Mouse (Mus musculus) testis, adult 2 months (tissue): ENCODE results near the gene Gm7361. TPM values are rescaled to one million over a fixed set of nuclear protein-coding genes. Genes with fewer than 3 reads are reported as not detected.
"Not testable (repeated sequence)": the region's sequence is repeated elsewhere in the genome, so short reads cannot be mapped to it uniquely, and the experiment has no call there.

Source experiments
- H3K27ac ChIP-seq: fragments of 200-500 bp; 2 replicates; pipeline ENCODE4 v1.5.1; 2012; ENCODE audit warnings: low read depth, low read length; ENCODE audit not compliant: control insufficient read depth, insufficient read depth
- H3K27me3 ChIP-seq: fragments of 200-500 bp; 2 replicates; pipeline ENCODE4 v1.6.1; 2012; ENCODE audit warnings: mild to moderate bottlenecking, low read length, moderate library complexity; ENCODE audit not compliant: control insufficient read depth, insufficient read depth
- H3K36me3 ChIP-seq: fragments of 200-500 bp; 2 replicates; pipeline ENCODE4 v1.6.1; 2012; ENCODE audit warnings: mild to moderate bottlenecking, low read length; ENCODE audit not compliant: control insufficient read depth, insufficient read depth
- H3K4me1 ChIP-seq: fragments of 200-500 bp; 2 replicates; pipeline ENCODE4 v1.6.1; 2012; ENCODE audit warnings: low read length; ENCODE audit not compliant: control insufficient read depth, insufficient read depth
- H3K4me3 ChIP-seq: fragments of 200-500 bp; 2 replicates; pipeline ENCODE4 v1.5.1; 2012; ENCODE audit warnings: low read depth, mild to moderate bottlenecking, low read length, moderate library complexity, mixed read lengths; ENCODE audit not compliant: control insufficient read depth
- CTCF ChIP-seq: fragments of 200-500 bp; IDR thresholded peaks from 2 replicates; pipeline ENCODE4 v1.5.1; 2012; ENCODE audit warnings: low read depth, mild to moderate bottlenecking, inconsistent platforms, low read length, moderate library complexity; ENCODE audit not compliant: control insufficient read depth, insufficient read depth, insufficient replicate concordance
- POLR2A ChIP-seq: fragments of 200-500 bp; IDR thresholded peaks from 2 replicates; pipeline ENCODE4 v1.6.1; 2012; ENCODE audit warnings: low read depth, mild to moderate bottlenecking, inconsistent platforms, low read length, moderate library complexity; ENCODE audit not compliant: control insufficient read depth
- polyA plus RNA-seq: library from polyadenylated mRNA; depleted of rRNA; stranded (reverse); fragments of >200 nt; gene quantifications from 2 replicates; pipeline ENCODE4 v1.2.3, GENCODE M21; 2012; rRNA removed

The Gm7361 gene
- 3.5 and 4.7 TPM in 2 replicates for polyA plus RNA-seq

DNA sequence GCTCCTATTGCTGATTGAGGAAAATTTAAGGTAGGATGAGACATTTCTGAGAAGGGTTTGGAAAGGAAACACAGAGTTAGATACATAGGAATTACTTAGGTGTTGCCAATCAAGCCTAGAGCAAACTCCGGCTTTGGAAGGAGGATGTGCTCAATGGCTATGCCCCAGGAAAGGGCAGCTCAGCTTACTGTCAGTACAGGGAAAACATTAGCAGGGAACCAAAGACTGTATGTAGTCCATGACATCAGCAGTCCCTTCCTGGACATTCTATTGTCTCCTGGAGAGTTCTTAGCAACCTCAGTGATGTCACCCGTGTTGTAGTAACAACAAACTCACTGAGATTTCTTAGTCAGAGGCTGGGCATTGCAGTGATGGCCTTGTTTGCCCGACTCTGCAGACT, at the start of gene Gm7361:
Gm7361 (plus strand) TSS at position 301 of the 400 bp plus-strand sequence.
- H3K36me3 ChIP-seq, H3K27ac ChIP-seq, H3K27me3 ChIP-seq, H3K4me1 ChIP-seq: not testable (repeated sequence)
- peak within 1 kb of the TSS; percentile 76 for H3K4me3 ChIP-seq

DNA sequence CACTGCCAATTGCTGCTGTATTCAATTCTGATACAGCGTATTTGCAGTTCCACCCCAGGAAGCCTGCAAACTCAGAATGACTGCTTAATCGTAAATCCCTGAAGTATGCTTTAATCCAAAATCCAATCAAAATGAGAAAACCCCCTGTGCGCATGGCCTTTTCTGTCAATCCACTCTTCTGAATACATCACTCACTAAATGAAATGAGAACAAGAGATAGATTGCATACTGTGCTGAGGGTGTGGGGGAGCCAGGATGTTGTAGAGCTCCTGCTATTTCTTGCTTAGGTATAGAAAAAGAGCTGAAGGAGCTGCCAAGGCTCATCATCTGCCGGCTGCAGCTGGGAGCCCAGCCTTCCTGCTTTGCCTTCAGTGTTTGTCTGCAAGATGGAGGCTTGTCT, 46.5 kb upstream of the Gm7361 start:
- Histone ChIP-seq H3K36me3 (no peaks in the 10 kb centered on the region), H3K4me3 (no peak overlapping the region), H3K27me3 (no peaks in the 10 kb centered on the region), H3K27ac (no peak overlapping the region), H3K4me1 (no peaks in the 10 kb centered on the region)
- TF ChIP-seq CTCF (no peak), POLR2A (no peak)

GRCm38 (mm10) chr5:26222076-26222475, 35.4 kb upstream of the Gm7361 start:
- no peaks in the 10 kb centered on the region for H3K36me3 ChIP-seq
- H3K4me3 ChIP-seq = no peak overlapping the region
- no peak overlapping the region for H3K27ac ChIP-seq
- no peak for TF ChIP-seq POLR2A
- TF ChIP-seq CTCF = no peak
- H3K27me3 ChIP-seq = no peaks in the 10 kb centered on the region
- no peaks in the 10 kb centered on the region for H3K4me1 ChIP-seq

GRCm38 (mm10) chr5:26266656-26267055, 9.2 kb downstream of the Gm7361 start:
- H3K4me1 ChIP-seq = not testable (repeated sequence)

DNA sequence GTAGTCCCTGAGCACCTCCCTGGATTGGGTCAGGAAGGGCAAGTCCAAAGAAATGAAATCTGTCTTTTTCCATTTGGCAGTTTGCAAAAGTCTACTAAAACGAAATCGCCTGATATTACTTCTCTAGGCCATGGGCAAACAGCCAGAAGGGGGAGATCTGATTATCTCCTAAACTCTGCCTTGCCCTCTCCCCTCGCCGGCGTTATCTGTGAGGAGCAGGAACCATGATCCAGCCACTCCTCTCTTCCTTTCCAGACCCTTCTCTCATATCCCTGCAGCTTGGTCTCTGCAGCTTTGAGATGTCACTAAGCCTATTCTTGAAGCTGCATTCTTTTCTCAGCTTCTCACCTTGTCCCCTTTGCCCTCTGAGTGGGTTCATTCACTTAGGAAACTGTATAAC, 22.9 kb downstream of the Gm7361 start:
- Histone ChIP-seq H3K27ac (no peak overlapping the region), H3K36me3 (no peaks in the 10 kb centered on the region), H3K4me3 (no peak overlapping the region), H3K27me3 (no peaks in the 10 kb centered on the region), H3K4me1 (no peaks in the 10 kb centered on the region)
- TF ChIP-seq CTCF (no peak), POLR2A (no peak)

More at GRCm38 (mm10) chr5:26266656-26267055, 9.2 kb downstream of the Gm7361 start:
- not testable (repeated sequence) for H3K36me3 ChIP-seq, H3K4me3 ChIP-seq, H3K27me3 ChIP-seq, H3K27ac ChIP-seq

DNA sequence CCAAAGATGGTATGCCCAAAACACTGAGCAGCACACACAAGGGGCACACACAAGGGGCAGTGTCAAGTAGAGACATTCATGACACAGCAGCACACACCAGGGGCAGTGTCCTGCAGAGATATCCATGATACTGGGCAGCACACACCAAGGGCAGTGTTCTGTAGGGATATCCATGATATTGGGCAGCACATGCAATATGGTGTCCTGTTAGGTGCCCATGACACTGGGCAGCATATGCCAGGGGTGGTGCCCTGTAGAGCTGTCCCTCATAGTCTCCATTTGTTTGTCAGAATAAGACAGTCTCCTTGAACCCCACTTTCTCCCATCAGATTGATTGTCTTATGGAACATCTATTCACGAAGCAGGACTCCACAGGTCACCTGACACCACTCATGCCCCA, 24.2 kb downstream of the Gm7361 start:
- Histone ChIP-seq H3K4me3 (no peak overlapping the region), H3K36me3 (no peaks in the 10 kb centered on the region), H3K4me1 (no peaks in the 10 kb centered on the region), H3K27me3 (no peaks in the 10 kb centered on the region), H3K27ac (no peak overlapping the region)
- no peak for TF ChIP-seq CTCF
- no peak for TF ChIP-seq POLR2A

DNA sequence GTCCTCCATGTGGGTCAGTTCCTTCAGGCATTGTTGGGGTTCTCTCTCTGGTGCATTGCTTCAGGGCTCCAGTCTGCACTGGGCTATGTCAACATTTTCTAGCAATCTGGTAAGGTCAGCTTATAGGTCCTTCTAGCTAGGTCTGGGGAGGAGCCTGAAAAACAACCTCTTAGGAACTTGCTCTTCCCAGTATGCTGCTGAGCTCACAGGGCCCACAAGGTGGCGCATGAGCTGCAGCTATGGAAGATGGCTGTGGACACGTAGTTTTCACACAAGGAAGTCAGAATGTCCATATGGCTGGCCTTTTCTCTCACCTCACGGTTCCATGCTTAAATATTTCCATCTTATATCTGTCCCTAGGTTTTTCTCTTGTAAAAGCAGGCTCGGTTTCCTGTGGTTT, 24.8 kb downstream of the Gm7361 start:
- H3K4me1 ChIP-seq = no peaks in the 10 kb centered on the region
- no peak overlapping the region for H3K27ac ChIP-seq
- no peaks in the 10 kb centered on the region for H3K27me3 ChIP-seq
- no peak overlapping the region for H3K4me3 ChIP-seq
- TF ChIP-seq POLR2A (no peak), CTCF (peak; percentile 72; the same call in 1 of the 2 replicates)
- H3K36me3 ChIP-seq = no peaks in the 10 kb centered on the region

DNA sequence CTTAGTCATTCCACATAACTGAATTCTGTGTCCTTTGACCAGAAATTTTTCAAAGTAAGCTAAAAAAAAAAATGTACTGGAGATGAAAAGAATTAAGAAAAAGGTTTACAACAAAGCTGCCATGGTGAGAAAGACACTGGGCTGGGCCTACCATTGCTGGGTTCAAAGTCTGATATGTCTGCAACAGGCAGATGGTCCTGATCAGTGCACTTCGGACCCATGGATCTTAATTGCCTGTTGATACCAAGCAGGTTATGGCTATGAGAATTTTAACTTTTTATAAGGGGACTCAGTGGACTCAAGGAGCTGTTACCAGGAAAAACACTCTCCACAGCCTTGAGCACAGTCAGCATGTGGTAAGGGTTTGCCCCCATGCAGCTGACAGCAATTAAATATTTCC, 25.9 kb downstream of the Gm7361 start:
- no peak overlapping the region for H3K4me3 ChIP-seq
- H3K27me3 ChIP-seq = no peaks in the 10 kb centered on the region

More for the DNA sequence above, 25.9 kb downstream of the Gm7361 start:
- H3K36me3 ChIP-seq = no peaks in the 10 kb centered on the region
- no peak for TF ChIP-seq POLR2A
- no peak for TF ChIP-seq CTCF
- no peaks in the 10 kb centered on the region for H3K4me1 ChIP-seq
- H3K27ac ChIP-seq = no peak overlapping the region
